Mouse (Mus musculus): ENCODE data around the gene Cdc42bpg. TPM values are rescaled to one million over a fixed set of nuclear protein-coding genes. Genes with fewer than 3 reads are reported as not detected.

Gene Cdc42bpg
- polyA plus RNA-seq, 1 experiment from 2014 or later, result 0.60 TPM

DNA sequence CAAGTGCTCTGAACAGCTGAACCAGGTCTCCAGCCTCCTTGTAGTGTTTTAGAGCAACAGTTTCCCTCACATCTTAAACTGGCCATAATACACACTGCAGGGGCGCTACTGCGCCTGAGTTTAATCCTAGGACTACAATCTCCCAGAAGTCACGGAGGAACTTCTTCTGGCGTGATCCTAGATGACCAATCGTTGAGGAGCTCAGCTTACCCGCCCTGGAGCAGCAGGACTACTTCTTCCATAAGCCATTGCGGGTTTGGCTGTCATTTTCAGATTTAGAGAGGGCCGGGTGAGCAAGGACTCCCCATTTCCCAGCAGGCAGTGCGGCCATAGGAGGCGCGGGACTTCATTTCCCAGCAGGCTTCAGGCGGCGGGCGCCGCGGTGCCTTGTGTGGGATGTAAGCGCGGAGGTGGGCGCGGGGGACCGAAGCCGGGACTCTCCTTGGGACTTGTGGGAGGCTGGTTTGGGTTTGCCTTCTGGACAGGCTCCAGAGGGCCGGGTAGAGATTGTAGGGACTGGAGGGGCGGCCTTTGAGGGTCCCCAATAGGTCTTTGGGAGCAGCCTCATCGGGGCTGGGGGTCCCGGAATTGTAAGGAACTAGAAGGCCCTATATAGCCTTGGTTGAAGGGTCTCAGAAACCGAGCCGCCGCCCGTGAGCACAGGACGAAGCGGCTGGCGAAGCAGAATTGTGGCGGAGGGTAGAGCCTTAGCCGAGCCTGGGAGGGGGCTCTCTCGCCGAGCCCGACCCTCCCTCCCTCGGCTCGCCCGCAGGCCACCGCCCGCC is 28.6 kb downstream of the Cdc42bpg start, which contains the start of gene Men1:
Men1 (plus strand) TSS at position 307 of the 785 bp plus-strand sequence.
- no peaks in the 10 kb centered on the region for H3K9me3 ChIP-seq
- H3K27ac ChIP-seq (replicated peaks), result peak within 1 kb of the TSS; percentile 83
- H3K4me3 ChIP-seq, result peak within 1 kb of the TSS; percentile 75
- peak within 1 kb of the TSS; percentile 90 for H3K9ac ChIP-seq
- no peaks in the 10 kb centered on the region for H3K27me3 ChIP-seq (replicated peaks)
- peaks cover 42% of the 10 kb centered on the region for H3K4me1 ChIP-seq
- peak; percentile 84 for ATAC-seq (ENCODE audit: extremely low read depth, insufficient number of reproducible peaks, low FRiP score, low TSS enrichment)
- under 1% methylated on average over 42 of the region's 43 CpGs for WGBS
- peak within 1 kb of the TSS; percentile 84 for H3K4me2 ChIP-seq
- peaks cover 33% of the 10 kb centered on the region for H3K36me3 ChIP-seq

DNA sequence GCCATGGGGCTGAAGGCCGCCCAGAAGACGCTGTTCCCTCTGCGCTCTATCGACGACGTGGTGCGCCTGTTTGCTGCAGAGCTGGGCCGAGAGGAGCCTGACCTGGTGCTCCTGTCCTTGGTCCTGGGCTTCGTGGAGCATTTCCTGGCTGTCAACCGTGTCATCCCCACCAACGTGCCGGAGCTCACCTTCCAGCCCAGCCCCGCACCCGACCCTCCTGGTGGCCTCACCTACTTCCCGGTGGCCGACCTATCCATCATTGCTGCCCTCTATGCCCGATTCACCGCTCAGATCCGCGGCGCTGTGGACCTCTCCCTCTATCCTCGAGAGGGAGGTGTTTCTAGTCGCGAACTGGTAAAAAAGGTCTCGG is 29.2 kb downstream of the Cdc42bpg start:
- Histone ChIP-seq H3K36me3 (peaks cover 39% of the 10 kb centered on the region), H3K9ac (peak overlapping the region; percentile 90), H3K9me3 (no peaks in the 10 kb centered on the region), H3K4me1 (peaks cover 48% of the 10 kb centered on the region), H3K4me2 (peak overlapping the region; percentile 84), H3K27ac (replicated peaks) (peak overlapping the region; percentile 64), H3K27me3 (replicated peaks) (no peaks in the 10 kb centered on the region), H3K4me3 (peak overlapping the region; percentile 75)
- ATAC-seq (ENCODE audit: extremely low read depth, insufficient number of reproducible peaks, low FRiP score, low TSS enrichment), result 0 out of 2 replicates have a peak, but pooled peaks have one; percentile 26
- WGBS, result under 1% methylated on average over 25 of the region's 25 CpGs

DNA sequence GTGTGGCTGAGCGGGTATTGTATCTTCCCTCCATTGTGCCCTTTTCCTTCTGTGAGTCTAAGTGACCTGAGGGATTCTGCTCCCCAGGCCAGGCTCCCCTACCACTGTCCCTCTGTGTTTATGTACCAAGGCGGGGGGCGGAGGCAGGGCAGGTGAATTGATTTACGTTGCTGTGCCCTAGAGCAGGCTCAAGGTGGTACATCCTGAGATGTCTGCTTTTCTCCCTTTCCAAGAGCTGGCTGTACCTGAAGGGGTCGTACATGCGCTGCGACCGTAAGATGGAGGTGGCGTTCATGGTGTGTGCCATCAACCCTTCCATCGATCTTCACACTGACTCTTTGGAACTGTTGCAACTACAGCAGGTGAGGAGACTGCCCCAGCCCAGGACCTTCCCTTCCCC is 30.7 kb downstream of the Cdc42bpg start:
- H3K4me2 ChIP-seq, result peak overlapping the region; percentile 84
- H3K27me3 ChIP-seq (replicated peaks), result no peaks in the 10 kb centered on the region
- H3K9me3 ChIP-seq, result no peaks in the 10 kb centered on the region
- ATAC-seq (ENCODE audit: extremely low read depth, insufficient number of reproducible peaks, low FRiP score, low TSS enrichment), result no peak
- H3K4me1 ChIP-seq, result peaks cover 53% of the 10 kb centered on the region
- H3K9ac ChIP-seq, result peak overlapping the region; percentile 90
- H3K27ac ChIP-seq (replicated peaks), result no peak overlapping the region
- WGBS, result 98% methylated on average over 10 of the region's 10 CpGs
- peak overlapping the region; percentile 75 for H3K4me3 ChIP-seq
- peaks cover 39% of the 10 kb centered on the region for H3K36me3 ChIP-seq

DNA sequence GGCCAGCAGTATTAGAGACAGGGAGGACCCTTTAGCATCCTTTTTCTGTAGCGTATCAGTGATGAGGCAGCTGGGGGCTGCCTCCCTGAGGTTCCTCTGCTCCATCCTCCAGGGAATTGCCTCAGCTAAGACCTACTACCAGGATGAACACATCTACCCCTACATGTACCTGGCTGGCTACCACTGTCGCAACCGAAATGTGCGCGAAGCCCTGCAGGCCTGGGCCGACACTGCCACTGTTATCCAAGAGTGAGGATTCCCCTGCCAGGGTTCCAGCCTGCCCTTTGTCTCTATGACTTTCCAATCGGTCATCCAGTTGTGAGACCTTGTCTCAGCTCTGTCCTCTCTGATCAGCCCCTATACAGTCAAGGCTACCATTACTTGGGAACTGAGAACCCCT is 31.9 kb downstream of the Cdc42bpg start:
- Histone ChIP-seq H3K27me3 (replicated peaks) (no peaks in the 10 kb centered on the region), H3K9me3 (no peaks in the 10 kb centered on the region), H3K4me2 (no peak overlapping the region), H3K4me3 (no peak overlapping the region), H3K4me1 (peaks cover 60% of the 10 kb centered on the region), H3K9ac (no peak overlapping the region), H3K36me3 (peaks cover 39% of the 10 kb centered on the region), H3K27ac (replicated peaks) (no peak overlapping the region)
- 90% methylated on average over 7 of the region's 7 CpGs for WGBS
- ATAC-seq (ENCODE audit: extremely low read depth, insufficient number of reproducible peaks, low FRiP score, low TSS enrichment), result no peak

DNA sequence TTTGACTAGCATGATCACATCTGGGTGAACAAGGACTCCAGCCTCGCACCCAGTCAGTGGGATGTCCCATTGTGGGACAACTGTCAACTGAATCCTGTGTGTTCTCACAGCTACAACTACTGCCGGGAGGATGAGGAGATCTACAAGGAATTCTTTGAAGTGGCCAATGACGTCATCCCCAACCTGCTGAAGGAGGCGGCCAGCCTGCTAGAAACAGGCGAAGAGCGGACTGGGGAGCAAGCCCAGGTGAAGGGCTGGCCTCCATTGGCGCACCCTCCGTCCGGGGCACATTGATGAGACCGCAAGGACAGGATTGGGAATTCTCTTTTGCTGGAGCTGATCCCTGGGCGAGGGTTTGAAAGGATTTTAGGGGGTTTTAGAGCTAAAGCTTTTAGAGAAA is 32.5 kb downstream of the Cdc42bpg start:
- ATAC-seq (ENCODE audit: extremely low read depth, insufficient number of reproducible peaks, low FRiP score, low TSS enrichment), result no peak
- Histone ChIP-seq H3K27me3 (replicated peaks) (no peaks in the 10 kb centered on the region), H3K27ac (replicated peaks) (no peak overlapping the region), H3K9ac (no peak overlapping the region), H3K4me3 (no peak overlapping the region), H3K9me3 (no peaks in the 10 kb centered on the region), H3K36me3 (peaks cover 40% of the 10 kb centered on the region), H3K4me1 (peaks cover 60% of the 10 kb centered on the region), H3K4me2 (no peak overlapping the region)
- WGBS, result 89% methylated on average over 11 of the region's 11 CpGs

DNA sequence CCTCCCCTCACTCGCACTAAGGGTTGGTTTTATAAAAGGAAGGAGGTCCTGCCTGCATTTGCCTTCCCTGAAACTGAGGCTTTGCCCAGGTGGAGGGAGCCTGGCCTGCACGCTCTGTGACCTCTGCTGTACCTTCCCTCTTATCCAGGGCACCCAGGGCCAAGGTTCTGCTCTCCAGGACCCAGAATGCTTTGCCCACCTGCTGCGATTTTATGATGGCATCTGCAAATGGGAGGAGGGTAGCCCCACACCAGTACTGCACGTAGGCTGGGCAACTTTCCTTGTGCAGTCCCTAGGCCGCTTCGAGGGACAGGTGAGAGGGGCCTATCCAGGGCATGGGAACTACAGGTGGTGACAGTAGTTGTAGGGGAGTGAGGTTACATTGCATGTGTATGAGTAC is 32.9 kb downstream of the Cdc42bpg start:
- no peak for ATAC-seq (ENCODE audit: extremely low read depth, insufficient number of reproducible peaks, low FRiP score, low TSS enrichment)
- Histone ChIP-seq H3K4me3 (no peak overlapping the region), H3K36me3 (peaks cover 44% of the 10 kb centered on the region), H3K27me3 (replicated peaks) (no peaks in the 10 kb centered on the region), H3K27ac (replicated peaks) (no peak overlapping the region), H3K4me1 (peaks cover 56% of the 10 kb centered on the region), H3K9me3 (no peaks in the 10 kb centered on the region), H3K9ac (no peak overlapping the region), H3K4me2 (no peak overlapping the region)
- 92% methylated on average over 6 of the region's 6 CpGs for WGBS

DNA sequence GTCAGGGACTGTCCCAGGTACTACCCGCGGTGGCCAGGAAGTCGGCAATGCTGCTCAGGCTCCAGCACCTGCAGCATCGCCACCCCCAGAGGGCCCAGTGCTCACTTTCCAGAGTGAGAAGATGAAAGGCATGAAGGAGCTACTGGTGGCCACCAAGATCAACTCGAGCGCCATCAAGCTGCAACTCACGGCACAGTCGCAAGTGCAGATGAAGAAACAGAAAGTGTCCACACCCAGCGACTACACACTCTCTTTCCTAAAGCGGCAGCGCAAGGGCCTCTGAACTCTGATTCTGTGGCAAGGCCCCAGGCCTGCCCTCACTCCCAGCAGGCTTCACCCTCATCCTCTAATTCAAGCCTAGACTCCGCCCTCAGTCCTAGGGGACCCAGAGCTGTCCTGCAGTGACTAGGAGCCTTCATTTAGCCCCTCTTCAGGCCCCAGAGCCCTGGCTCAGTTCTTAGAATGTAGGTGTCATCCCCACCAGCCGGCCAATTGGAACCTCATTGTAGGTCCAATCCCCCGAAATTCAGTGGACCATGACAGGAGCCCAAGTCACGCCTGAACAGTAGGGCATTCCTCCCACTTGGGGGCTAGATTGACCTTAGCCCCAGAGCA is 33.7 kb downstream of the Cdc42bpg start:
- Histone ChIP-seq H3K27me3 (replicated peaks) (no peaks in the 10 kb centered on the region), H3K36me3 (peaks cover 51% of the 10 kb centered on the region), H3K9me3 (no peaks in the 10 kb centered on the region), H3K4me3 (peak overlapping the region; percentile 75), H3K4me2 (peak overlapping the region; percentile 97), H3K4me1 (peaks cover 53% of the 10 kb centered on the region), H3K9ac (peak overlapping the region; percentile 90; the same call in 1 of the 2 replicates), H3K27ac (replicated peaks) (peak overlapping the region; percentile 73)
- 67% methylated on average over 15 of the region's 15 CpGs for WGBS
- ATAC-seq (ENCODE audit: extremely low read depth, insufficient number of reproducible peaks, low FRiP score, low TSS enrichment), result no peak

DNA sequence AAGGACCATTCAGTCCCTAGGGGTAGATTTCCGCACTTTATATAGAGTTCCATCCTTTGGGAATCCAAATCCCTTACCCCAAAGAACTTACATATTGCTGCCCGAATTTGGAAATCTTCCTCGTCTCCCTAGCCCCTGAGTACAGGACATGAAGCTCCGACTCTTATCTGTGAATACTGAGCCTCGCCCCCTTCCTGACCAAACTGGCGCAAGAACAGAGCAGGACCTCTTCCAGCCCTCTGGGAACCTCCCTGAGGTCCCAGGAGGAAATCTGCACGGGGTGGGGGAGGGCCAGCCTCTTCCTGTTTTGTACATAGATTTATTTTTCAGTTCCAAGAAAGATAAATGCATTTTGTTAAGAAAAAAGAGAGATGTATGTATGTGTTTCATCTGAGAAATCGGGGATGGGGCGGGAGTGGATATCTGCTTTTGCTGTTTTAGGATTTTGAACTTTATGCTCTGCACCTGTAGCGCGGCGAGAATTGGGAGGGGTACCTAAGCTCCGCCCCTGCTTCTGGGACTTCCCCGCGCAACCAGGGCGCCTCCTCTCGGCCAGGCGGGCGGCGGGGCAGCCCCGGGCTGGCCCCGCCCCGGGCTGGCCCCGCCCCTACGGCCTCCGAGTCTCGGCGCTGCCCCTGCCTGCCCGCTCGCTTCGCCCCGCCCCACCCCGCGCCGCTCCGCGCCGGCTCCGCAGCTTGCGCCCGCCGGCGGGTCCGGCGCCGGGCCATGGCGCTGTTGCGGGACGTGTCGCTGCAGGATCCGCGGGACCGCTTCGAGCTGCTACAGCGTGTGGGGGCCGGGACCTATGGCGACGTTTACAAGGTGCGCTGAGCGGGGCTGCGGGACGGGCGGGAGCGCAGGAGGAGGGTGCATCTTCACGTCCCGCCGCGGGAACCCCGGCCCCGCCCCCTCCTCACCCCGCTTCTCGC is 34.5 kb downstream of the Cdc42bpg start, which contains the start of gene Map4k2:
Map4k2 (plus strand) TSS at position 612 of the 929 bp plus-strand sequence.
- peak within 1 kb of the TSS; percentile 73 for H3K27ac ChIP-seq (replicated peaks)
- ATAC-seq (ENCODE audit: extremely low read depth, insufficient number of reproducible peaks, low FRiP score, low TSS enrichment), result peak; percentile 89
- no peaks in the 10 kb centered on the region for H3K9me3 ChIP-seq
- peak within 1 kb of the TSS; percentile 90 for H3K9ac ChIP-seq
- peaks cover 51% of the 10 kb centered on the region for H3K4me1 ChIP-seq
- WGBS, result 4% methylated on average over 64 of the region's 72 CpGs
- peak within 1 kb of the TSS; percentile 97 for H3K4me2 ChIP-seq
- H3K27me3 ChIP-seq (replicated peaks), result no peaks in the 10 kb centered on the region
- H3K36me3 ChIP-seq, result peaks cover 59% of the 10 kb centered on the region
- H3K4me3 ChIP-seq, result peak within 1 kb of the TSS; percentile 75

DNA sequence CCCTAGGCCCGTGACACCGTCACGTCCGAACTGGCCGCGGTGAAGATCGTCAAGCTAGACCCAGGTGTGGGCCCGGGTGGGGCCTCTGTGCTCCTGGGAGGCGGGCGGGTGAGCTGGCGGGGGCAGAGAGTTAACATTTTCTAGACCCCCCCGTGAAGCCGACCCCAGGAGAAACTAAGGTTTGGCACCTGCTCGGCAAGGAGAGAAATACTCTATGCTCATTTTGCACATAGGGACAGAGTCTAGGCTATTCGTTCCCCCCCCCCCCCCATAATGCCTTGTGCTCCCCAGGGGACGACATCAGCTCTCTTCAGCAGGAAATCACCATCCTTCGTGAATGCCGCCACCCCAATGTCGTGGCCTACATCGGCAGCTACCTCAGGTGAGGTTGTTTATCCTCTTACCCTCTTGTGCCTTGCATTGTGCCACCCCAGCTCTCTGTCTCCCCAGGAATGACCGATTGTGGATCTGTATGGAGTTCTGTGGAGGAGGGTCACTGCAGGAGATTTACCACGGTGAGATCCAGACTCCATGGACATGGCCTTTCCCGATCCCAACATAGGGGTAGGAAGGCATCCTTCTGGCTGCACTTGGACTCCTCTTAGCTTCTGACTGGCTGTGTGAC is 35.3 kb downstream of the Cdc42bpg start:
- H3K4me2 ChIP-seq, result peak overlapping the region; percentile 97
- ATAC-seq (ENCODE audit: extremely low read depth, insufficient number of reproducible peaks, low FRiP score, low TSS enrichment), result peak; percentile 33; the same call in 1 of the 2 replicates
- peak overlapping the region; percentile 90 for H3K9ac ChIP-seq
- peak overlapping the region; percentile 73 for H3K27ac ChIP-seq (replicated peaks)
- peaks cover 66% of the 10 kb centered on the region for H3K36me3 ChIP-seq
- no peaks in the 10 kb centered on the region for H3K27me3 ChIP-seq (replicated peaks)
- no peaks in the 10 kb centered on the region for H3K9me3 ChIP-seq
- 9% methylated on average over 23 of the region's 23 CpGs for WGBS
- H3K4me1 ChIP-seq, result peaks cover 46% of the 10 kb centered on the region
- H3K4me3 ChIP-seq, result peak overlapping the region; percentile 75

DNA sequence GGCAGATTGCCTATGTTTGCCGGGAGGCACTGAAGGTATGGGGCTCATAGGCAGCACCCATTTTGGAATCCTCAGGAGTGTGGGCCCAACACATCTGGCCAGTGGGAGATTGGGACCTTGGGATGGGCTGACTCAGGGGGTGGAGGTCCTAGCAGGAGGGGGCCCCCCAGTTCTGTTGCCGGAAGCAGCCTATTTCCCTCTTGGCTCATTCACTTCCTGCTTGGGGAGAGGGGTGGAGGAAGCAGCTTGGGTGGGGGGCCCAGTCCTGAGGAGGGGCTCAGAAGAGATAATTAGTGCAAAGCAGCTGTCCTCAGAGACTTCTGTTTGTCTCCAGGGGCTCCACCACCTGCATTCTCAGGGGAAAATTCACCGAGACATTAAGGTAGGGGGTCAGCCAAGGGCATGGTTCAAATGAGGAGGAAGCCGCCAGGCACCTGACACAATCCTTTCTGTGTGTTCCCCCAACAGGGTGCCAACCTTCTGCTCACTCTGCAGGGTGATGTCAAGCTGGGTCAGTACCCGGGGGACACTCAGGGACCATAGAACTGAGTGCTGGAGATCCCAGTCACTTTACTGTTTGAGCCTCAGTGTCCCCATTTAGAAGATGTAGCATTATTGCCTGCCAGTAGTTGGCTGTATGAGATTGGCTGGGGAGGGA is 36.1 kb downstream of the Cdc42bpg start:
- peak overlapping the region; percentile 75 for H3K4me3 ChIP-seq
- H3K27ac ChIP-seq (replicated peaks), result 0 out of 2 replicates have a peak overlapping the region, but pooled peaks have one; percentile 73
- H3K36me3 ChIP-seq, result peaks cover 66% of the 10 kb centered on the region
- H3K27me3 ChIP-seq (replicated peaks), result no peaks in the 10 kb centered on the region
- peaks cover 37% of the 10 kb centered on the region for H3K4me1 ChIP-seq
- ATAC-seq (ENCODE audit: extremely low read depth, insufficient number of reproducible peaks, low FRiP score, low TSS enrichment), result no peak
- H3K9ac ChIP-seq, result peak overlapping the region; percentile 90
- peak overlapping the region; percentile 97 for H3K4me2 ChIP-seq
- 71% methylated on average over 5 of the region's 5 CpGs for WGBS
- H3K9me3 ChIP-seq, result no peaks in the 10 kb centered on the region
